Mouse (Mus musculus) thymus, adult 2 months (tissue): ENCODE data around the gene Sstr3.

Experiments
- CTCF ChIP-seq: fragments of 200-500 bp; IDR thresholded peaks from 2 replicates; pipeline ENCODE4 v1.5.1; 2012; ENCODE audit warnings: mild to moderate bottlenecking, control low read depth, low read length, moderate library complexity, borderline replicate concordance; ENCODE audit not compliant: control insufficient read depth, poor library complexity, insufficient read depth; ENCODE audit errors: extremely low read depth
- POLR2A ChIP-seq: fragments of 200-500 bp; IDR thresholded peaks from 2 replicates; pipeline ENCODE4 v1.6.1; 2012; ENCODE audit warnings: mild to moderate bottlenecking, low read length, control low read depth, moderate library complexity; ENCODE audit not compliant: control insufficient read depth, poor library complexity, insufficient read depth; ENCODE audit errors: extremely low read depth

DNA sequence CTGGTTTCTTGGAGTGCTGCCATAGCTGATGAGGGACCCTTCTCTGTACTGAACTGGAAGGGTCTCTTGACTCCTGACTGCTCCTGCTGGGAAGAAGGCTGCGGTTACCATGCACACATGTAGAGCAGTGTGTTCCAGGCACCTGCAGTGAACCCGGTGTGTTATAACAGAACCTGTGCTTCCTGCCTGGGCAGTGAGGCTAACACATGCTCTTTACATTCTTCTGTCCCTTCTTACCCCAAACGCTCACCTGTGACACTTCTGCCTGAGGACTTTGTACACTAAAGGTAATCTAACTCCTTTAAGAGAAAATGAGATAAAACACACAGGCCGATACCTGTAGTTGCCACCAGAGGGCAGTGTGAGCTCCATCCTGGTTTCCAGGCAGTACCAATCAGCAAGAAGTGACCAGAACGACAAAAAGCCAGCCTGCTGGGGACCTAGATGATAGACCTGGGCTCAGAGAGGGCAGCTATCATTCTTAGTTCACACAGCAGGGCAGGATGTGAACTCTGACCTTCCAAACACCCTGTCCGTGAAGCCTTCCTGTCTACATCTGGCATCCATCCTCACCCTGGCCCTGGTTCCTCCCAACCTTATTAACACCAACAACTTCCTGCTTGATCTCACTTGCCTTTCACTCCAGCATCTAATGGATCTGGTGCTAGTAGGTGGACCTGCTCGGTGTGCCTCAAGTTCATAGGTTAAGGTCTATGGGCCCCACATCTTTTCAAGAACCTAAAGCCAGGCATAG lies 29.9 kb downstream of the Sstr3 start:
- peak; percentile 64; the same call in 1 of the 2 replicates for TF ChIP-seq CTCF
- no peak for TF ChIP-seq POLR2A
